Mouse (Mus musculus): ENCODE data around the gene Sh3pxd2b. TPM values are rescaled to one million over a fixed set of nuclear protein-coding genes. Genes with fewer than 3 reads are reported as not detected.

The Sh3pxd2b gene
- polyA plus RNA-seq, 1 experiment: 5.9 TPM

DNA sequence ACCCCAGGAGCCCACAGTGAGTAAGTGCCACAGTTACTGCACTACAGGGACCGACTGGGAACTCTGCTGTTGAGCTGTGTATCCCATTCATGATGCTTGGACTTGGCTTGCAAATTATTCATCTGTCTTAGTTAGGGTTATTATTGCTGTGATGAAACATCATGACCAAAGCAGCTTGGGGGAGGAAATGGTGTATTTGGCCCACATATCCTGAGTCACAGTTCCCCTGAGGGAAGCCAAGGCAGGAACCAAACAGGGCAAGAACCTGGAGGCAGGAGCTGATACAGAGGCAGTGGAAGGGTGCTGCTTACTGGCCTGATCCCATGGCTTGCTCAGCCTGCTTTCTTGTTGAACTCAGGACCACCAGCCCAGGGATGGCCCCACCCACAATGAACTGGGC is 7.8 kb downstream of the Sh3pxd2b start:
- TF ChIP-seq CTCF (IDR thresholded peaks at IDR 0.05; ENCODE audit: low read depth, low read length) (no peak), EP300 (IDR thresholded peaks at IDR 0.05; ENCODE audit: insufficient read depth, low read depth, low read length) (no peak), POLR2A (IDR thresholded peaks at IDR 0.05; ENCODE audit: insufficient read depth, low read length) (no peak)
- Histone ChIP-seq H3K4me3 (ENCODE audit: low read depth, low read length) (no peak overlapping the region), H3K27ac (ENCODE audit: insufficient read depth, low read length) (no peak overlapping the region), H3K9ac (ENCODE audit: low read depth, poor library complexity, severe bottlenecking) (no peak overlapping the region), H3K27me3 (ENCODE audit: control insufficient read depth, insufficient read depth, low read length, poor library complexity, severe bottlenecking) (no peaks in the 10 kb centered on the region), H3K4me1 (ENCODE audit: control insufficient read depth, insufficient read depth, low read length) (no peaks in the 10 kb centered on the region), H3K9me3 (replicated peaks; ENCODE audit: control insufficient read depth, insufficient read depth, low read length, poor library complexity, severe bottlenecking) (no peaks in the 10 kb centered on the region), H3K36me3 (ENCODE audit: control insufficient read depth, insufficient read depth, low read length, poor library complexity, severe bottlenecking) (no peaks in the 10 kb centered on the region)

DNA sequence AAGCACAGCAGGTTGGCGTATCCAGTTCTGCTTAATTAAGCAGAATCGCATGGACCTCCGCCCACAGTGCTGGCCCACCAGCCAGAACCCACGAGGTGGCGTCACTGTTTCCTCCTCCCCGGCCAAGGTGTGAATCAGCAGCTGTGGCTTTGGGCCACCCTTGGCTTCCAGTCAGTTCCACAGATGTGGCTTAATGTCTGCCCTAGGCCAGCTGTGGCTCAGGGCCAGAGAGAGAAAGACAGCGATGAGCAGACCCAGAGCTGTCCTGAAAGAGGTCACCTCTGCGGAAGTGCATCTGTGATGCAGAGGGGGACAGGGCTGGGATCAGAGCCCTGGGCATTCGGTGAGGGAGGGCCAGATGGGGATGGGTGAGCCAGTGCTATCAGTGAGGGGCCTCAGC is 10.1 kb downstream of the Sh3pxd2b start:
- Histone ChIP-seq H3K4me3 (ENCODE audit: low read depth, low read length) (no peak overlapping the region), H3K4me1 (ENCODE audit: control insufficient read depth, insufficient read depth, low read length) (no peaks in the 10 kb centered on the region), H3K36me3 (ENCODE audit: control insufficient read depth, insufficient read depth, low read length, poor library complexity, severe bottlenecking) (no peaks in the 10 kb centered on the region), H3K9me3 (replicated peaks; ENCODE audit: control insufficient read depth, insufficient read depth, low read length, poor library complexity, severe bottlenecking) (no peaks in the 10 kb centered on the region), H3K27me3 (ENCODE audit: control insufficient read depth, insufficient read depth, low read length, poor library complexity, severe bottlenecking) (no peaks in the 10 kb centered on the region), H3K27ac (ENCODE audit: insufficient read depth, low read length) (no peak overlapping the region), H3K9ac (ENCODE audit: low read depth, poor library complexity, severe bottlenecking) (no peak overlapping the region)
- TF ChIP-seq CTCF (IDR thresholded peaks at IDR 0.05; ENCODE audit: low read depth, low read length) (no peak), EP300 (IDR thresholded peaks at IDR 0.05; ENCODE audit: insufficient read depth, low read depth, low read length) (no peak), POLR2A (IDR thresholded peaks at IDR 0.05; ENCODE audit: insufficient read depth, low read length) (no peak)

DNA sequence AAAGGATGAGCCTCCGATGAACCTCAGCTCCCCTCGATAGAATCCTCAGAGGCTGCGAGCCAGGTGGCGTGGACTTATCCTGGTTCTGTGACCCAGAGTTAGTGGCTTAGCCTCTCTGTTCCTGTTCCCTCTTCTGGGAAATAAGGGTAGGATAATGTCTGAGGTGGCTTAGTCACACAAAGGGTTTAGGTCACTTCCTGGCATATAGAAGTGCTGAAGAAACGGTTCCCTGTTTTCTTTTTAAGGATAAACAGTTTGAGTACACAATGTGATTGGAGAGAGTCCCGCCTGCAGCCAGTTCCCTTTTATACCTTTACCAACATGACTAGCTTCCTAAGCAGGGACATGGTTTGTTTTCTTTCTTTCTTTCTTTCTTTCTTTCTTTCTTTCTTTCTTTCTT is 10.8 kb downstream of the Sh3pxd2b start:
- Histone ChIP-seq H3K9me3 (replicated peaks; ENCODE audit: control insufficient read depth, insufficient read depth, low read length, poor library complexity, severe bottlenecking) (no peaks in the 10 kb centered on the region), H3K4me1 (ENCODE audit: control insufficient read depth, insufficient read depth, low read length) (no peaks in the 10 kb centered on the region), H3K27ac (ENCODE audit: insufficient read depth, low read length) (no peak overlapping the region), H3K9ac (ENCODE audit: low read depth, poor library complexity, severe bottlenecking) (no peak overlapping the region), H3K27me3 (ENCODE audit: control insufficient read depth, insufficient read depth, low read length, poor library complexity, severe bottlenecking) (no peaks in the 10 kb centered on the region), H3K4me3 (ENCODE audit: low read depth, low read length) (no peak overlapping the region), H3K36me3 (ENCODE audit: control insufficient read depth, insufficient read depth, low read length, poor library complexity, severe bottlenecking) (no peaks in the 10 kb centered on the region)
- TF ChIP-seq EP300 (IDR thresholded peaks at IDR 0.05; ENCODE audit: insufficient read depth, low read depth, low read length): no peak
- no peak for TF ChIP-seq POLR2A (IDR thresholded peaks at IDR 0.05; ENCODE audit: insufficient read depth, low read length)
- no peak for TF ChIP-seq CTCF (IDR thresholded peaks at IDR 0.05; ENCODE audit: low read depth, low read length)

DNA sequence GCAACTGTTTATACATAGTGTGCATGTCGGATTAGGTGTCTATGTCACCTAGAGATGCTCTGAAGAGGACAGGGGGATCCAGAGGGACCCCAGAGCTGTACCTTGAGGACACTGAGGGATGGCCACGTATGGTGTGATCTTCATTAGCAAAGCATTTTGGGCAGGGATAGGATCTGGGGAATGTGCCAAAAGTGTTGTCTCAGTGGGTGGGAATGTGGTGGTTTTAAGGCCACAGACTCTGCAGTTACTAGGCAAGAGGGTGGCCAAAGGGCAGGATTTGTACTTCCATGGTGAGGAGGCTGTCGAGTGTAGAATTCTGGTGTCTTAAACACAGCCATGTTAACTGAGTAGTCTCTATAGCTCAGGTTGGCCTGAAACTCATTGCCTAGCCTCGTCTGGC is 11.9 kb downstream of the Sh3pxd2b start:
- no peak overlapping the region for H3K27ac ChIP-seq (ENCODE audit: insufficient read depth, low read length)
- H3K9ac ChIP-seq (ENCODE audit: low read depth, poor library complexity, severe bottlenecking): no peak overlapping the region
- H3K4me1 ChIP-seq (ENCODE audit: control insufficient read depth, insufficient read depth, low read length): no peaks in the 10 kb centered on the region
- H3K36me3 ChIP-seq (ENCODE audit: control insufficient read depth, insufficient read depth, low read length, poor library complexity, severe bottlenecking): no peaks in the 10 kb centered on the region
- H3K9me3 ChIP-seq (replicated peaks; ENCODE audit: control insufficient read depth, insufficient read depth, low read length, poor library complexity, severe bottlenecking): no peaks in the 10 kb centered on the region
- H3K4me3 ChIP-seq (ENCODE audit: low read depth, low read length): no peak overlapping the region
- no peaks in the 10 kb centered on the region for H3K27me3 ChIP-seq (ENCODE audit: control insufficient read depth, insufficient read depth, low read length, poor library complexity, severe bottlenecking)
- TF ChIP-seq EP300 (IDR thresholded peaks at IDR 0.05; ENCODE audit: insufficient read depth, low read depth, low read length): no peak

DNA sequence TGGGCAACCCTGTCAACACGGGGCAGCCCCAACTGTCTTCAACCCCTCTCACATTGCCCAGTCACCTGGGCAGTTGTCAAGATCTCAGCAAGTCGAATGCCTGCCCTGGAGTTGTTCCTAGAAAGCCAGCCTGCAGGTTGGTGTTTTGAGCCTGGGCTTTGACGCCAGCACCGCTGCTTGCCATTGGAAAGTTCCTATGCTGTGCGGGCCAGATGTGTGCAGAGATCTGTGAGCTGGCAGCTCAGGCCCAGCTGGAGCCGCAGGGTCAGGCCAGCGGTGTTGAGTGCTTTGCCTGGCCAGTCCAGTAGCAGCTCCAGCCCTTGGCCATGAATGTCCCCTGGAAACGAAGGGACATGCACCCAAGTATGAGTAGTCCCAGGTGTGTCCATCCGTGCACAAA is 14.2 kb downstream of the Sh3pxd2b start:
- H3K36me3 ChIP-seq (ENCODE audit: control insufficient read depth, insufficient read depth, low read length, poor library complexity, severe bottlenecking): no peaks in the 10 kb centered on the region
- H3K9ac ChIP-seq (ENCODE audit: low read depth, poor library complexity, severe bottlenecking): no peak overlapping the region
- H3K4me3 ChIP-seq (ENCODE audit: low read depth, low read length): no peak overlapping the region
- H3K9me3 ChIP-seq (replicated peaks; ENCODE audit: control insufficient read depth, insufficient read depth, low read length, poor library complexity, severe bottlenecking): no peaks in the 10 kb centered on the region
- H3K27ac ChIP-seq (ENCODE audit: insufficient read depth, low read length): no peak overlapping the region
- no peaks in the 10 kb centered on the region for H3K4me1 ChIP-seq (ENCODE audit: control insufficient read depth, insufficient read depth, low read length)
- TF ChIP-seq POLR2A (IDR thresholded peaks at IDR 0.05; ENCODE audit: insufficient read depth, low read length) (no peak), CTCF (IDR thresholded peaks at IDR 0.05; ENCODE audit: low read depth, low read length) (no peak), EP300 (IDR thresholded peaks at IDR 0.05; ENCODE audit: insufficient read depth, low read depth, low read length) (no peak)
- H3K27me3 ChIP-seq (ENCODE audit: control insufficient read depth, insufficient read depth, low read length, poor library complexity, severe bottlenecking): no peaks in the 10 kb centered on the region

DNA sequence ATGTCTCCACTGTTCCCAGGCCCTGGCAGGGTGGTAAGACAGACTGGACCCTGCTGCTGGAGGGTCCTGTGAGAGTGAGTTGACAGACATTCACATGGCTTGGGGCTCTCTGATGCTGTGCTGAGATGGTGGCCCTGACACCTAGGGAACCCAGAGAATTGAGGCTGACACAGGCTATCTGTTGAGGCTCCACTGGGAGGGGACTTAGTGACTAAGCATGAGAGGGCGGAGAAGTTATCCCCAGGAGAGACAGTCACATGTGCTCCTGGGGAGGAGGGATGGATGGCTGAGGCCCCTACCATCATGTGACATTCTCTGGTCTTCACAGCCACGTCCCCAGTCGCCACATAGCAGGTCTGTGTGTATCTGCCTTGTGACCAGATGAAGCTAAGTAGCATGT is 15.6 kb downstream of the Sh3pxd2b start:
- Histone ChIP-seq H3K9ac (ENCODE audit: low read depth, poor library complexity, severe bottlenecking) (no peak overlapping the region), H3K4me1 (ENCODE audit: control insufficient read depth, insufficient read depth, low read length) (no peaks in the 10 kb centered on the region), H3K36me3 (ENCODE audit: control insufficient read depth, insufficient read depth, low read length, poor library complexity, severe bottlenecking) (no peaks in the 10 kb centered on the region), H3K27ac (ENCODE audit: insufficient read depth, low read length) (no peak overlapping the region), H3K4me3 (ENCODE audit: low read depth, low read length) (no peak overlapping the region), H3K9me3 (replicated peaks; ENCODE audit: control insufficient read depth, insufficient read depth, low read length, poor library complexity, severe bottlenecking) (no peaks in the 10 kb centered on the region), H3K27me3 (ENCODE audit: control insufficient read depth, insufficient read depth, low read length, poor library complexity, severe bottlenecking) (no peaks in the 10 kb centered on the region)
- no peak for TF ChIP-seq POLR2A (IDR thresholded peaks at IDR 0.05; ENCODE audit: insufficient read depth, low read length)
- TF ChIP-seq EP300 (IDR thresholded peaks at IDR 0.05; ENCODE audit: insufficient read depth, low read depth, low read length): no peak
- TF ChIP-seq CTCF (IDR thresholded peaks at IDR 0.05; ENCODE audit: low read depth, low read length): no peak

All from ES-Bruce4 (cell line).